Mouse (Mus musculus): ENCODE data around the gene Irgq.
A peak's percentile ranks its signal among the peaks of the same experiment; 100 is the strongest.
"Not testable (repeated sequence)": the region's sequence is repeated elsewhere in the genome, so short reads cannot be mapped to it uniquely, and the experiment has no call there.

The Irgq gene

DNA sequence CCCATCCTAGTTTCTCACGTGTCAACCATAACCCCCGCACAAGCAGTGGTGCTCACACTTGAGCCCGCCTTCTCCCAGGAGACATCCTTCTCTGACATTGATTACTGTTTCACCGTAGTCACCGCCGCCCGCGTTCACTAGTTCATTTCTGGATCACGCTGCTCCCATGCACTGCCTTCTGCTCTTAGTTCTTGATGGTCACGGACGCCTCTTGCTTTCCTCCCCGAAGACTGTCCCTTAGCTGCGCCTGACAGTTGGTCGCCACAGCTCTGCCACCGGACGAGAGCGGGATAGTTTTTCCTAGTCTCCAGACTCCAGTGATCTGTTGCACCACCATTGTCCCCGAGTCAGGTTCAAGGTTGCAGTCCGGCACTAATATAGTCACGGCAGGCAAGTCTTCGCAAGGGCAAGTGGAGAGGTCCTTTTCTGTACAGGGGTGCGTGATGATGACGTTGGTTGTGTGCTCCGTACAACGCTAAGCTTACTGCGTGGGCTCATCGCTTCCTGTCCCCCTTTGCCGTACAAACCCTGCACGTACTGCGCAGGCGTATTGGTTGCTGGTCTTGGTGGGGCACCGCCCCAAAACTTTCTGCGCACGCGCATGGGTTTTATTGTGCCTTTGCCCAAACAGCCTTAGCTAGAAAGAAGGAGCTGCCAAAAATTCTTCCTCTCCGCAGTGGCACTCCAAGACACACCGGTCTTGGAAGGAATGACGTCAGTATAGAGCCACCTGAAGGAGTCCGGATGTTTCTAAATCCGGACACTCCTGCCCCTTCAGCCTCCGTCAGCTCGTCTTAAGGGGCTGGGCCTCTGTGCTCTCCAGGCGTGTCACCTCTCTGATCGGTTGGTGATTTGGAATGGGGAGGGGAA is at the start of gene Irgq:
Irgq (plus strand) TSS at position 628 of the 870 bp plus-strand sequence.
- DNase-seq (ENCODE audit: low read depth, low spot score), result peak; percentile 100

GRCm38 (mm10) chr7:24480986-24481473 is 49.5 kb upstream of the Irgq start:
- no peak for DNase-seq (ENCODE audit: low read depth, low spot score)

- DNase-seq (ENCODE audit: low read depth, low spot score), result no peak
Observed at GRCm38 (mm10) chr7:24481474-24482207, 48.8 kb upstream of the Irgq start, which contains the start of gene Cadm4. TSS of gene Cadm4 (plus strand) at chr7:24482023.

DNA sequence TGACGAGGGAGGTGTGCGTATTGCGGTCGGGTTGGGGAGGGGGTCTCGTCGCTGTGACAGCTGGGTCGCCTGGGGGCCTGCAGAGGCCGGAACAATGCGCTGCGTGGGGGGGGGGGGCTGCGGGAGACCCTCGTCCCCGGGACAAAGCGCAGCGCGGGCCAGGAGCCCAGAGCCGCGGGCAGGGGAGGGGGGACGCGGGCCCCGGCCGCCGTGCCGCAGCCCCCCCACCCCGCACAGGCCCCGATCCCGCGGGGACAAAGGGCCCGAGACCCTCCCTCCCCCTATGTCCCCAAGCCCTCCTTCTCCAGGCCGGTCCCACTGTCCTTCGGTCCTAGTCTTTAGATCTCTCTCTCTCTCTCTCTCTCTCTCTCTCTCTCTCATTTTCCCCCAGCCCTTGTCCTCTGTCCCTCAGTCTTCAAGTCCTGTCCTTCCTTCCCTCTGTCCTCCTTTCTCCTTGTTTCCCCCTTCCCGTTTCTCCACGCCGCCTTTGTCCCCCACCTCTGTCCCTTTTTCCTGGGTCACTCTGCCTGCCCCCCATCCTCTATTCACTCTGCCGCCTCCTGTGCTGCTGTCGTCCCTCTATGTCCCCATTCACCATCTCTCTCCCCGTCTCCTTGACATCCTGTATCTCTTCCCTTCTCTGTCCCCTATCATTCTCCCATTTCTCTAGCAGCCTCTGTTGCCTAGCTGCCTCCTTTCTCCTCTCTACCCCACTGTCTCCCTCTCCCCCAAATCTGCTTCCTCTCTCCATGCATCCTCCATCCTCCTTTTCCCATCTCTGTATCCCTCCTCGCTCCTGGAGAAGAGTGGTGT is 48.1 kb upstream of the Irgq start:
- DNase-seq (ENCODE audit: low read depth, low spot score), result no peak

DNA sequence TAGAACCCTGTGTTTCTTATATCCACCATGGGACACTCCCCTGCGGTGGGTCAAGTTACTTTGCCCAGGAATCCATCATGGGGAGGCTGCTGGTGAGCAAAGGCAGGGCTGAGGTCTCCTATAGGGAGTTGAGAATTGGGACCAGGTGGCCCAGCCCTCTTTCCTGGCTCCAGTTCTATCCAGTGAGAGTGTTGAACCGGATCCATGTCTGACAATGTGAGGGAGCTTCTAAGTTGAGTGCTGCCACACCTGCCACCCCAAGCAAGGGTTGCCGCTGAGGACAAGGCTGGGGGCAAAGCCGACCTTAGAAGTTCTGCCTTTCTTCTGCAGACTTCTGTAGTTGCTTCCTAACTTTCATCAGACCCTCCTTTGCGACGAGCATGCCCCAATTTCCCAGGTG is 47.2 kb upstream of the Irgq start:
- DNase-seq (ENCODE audit: low read depth, low spot score), result not testable (repeated sequence)

- no peak for DNase-seq (ENCODE audit: low read depth, low spot score)
Observed at GRCm38 (mm10) chr7:24485481-24485880, 45.0 kb upstream of the Irgq start.

GRCm38 (mm10) chr7:24486654-24487130 is 43.8 kb upstream of the Irgq start:
- DNase-seq (ENCODE audit: low read depth, low spot score), result no peak

DNA sequence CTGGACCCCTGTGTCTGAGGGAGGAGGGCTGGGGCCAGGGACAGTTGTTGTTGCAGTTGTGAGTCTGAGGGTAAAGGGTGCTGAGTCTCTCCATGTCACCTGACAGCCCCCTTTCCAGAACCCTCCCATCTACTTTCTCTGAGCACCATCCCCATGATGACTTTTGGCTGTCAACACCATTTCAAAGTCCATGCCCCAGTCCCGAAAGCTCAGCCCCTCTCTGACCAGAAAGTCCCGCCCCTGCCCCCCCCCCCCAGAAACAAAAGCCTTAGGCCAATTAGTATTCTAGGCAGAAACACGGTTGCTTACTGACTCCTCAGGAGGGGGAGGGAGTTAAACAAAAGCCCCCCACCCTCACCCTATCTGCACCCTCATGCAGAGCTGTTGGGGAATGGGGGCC is 43.1 kb upstream of the Irgq start:
- no peak for DNase-seq (ENCODE audit: low read depth, low spot score)

DNA sequence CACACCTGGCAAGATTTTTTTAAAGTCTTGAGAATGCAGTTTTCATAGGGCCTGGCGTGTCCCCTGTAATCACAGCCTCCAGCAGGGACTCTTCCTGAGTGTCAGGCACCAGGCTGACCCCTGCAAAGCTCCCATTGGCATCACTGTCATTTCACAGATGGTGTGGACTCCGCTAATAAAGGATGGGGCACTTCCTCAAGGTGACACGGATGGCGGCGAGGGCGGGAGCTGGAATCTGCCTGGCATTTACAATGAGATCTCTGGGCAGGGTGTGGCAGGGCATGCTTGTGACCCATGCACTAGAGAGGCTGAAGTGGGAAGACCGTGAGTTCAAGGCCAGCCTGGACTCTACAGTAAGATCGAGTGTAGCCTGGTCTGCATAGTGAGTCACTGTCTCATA is 42.2 kb upstream of the Irgq start:
- DNase-seq (ENCODE audit: low read depth, low spot score), result no peak

DNA sequence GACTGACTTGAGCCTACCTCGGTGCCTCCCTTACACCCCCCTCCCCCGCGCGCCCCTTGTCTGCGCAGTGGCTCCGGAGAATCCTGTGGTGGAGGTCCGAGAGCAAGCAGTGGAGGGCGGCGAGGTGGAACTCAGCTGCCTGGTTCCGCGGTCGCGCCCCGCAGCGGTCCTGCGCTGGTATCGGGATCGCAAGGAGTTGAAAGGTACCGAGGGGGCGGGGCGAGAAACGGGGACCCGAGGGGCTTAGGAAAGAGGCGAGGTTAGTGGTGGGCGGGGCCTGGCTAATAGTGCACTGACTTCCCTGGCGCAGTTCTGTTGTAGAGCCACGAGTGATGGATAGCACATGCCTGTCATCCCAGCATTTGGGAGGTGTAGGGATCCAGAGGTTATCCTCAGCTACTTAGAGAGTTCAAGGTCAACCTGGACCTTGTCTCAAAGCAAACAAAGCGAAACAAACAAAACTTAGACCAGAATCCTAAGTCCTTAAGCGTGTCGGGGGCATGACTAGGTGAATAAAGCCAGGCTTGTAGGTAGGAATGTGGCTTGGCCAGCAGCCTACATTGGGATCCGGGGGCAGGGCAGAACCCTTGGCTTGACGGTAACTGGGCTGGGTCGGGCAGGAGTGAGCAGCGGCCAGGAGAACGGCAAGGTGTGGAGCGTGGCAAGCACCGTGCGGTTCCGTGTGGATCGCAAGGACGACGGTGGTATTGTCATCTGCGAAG is 30.5 kb upstream of the Irgq start:
- no peak for DNase-seq (ENCODE audit: low read depth, low spot score)

DNA sequence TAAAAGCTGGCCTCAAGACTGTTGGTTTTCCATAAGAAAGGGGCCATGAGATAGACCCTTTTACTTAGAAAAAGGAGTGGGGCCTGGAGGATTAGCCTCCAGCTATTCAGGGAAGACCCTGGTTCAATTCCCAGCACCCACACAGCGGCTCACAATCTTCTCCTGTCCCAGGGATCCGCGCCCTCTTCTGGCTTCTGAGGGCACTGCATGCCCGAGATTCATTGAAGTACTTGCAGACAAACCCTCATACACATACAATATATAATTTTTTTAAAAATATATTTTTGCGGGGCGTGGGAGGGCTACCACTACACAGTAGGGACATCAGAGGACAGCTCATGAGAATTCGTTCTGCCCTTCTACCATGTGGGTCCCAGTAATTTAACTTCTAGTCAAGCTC is 29.6 kb upstream of the Irgq start:
- DNase-seq (ENCODE audit: low read depth, low spot score), result no peak

DNA sequence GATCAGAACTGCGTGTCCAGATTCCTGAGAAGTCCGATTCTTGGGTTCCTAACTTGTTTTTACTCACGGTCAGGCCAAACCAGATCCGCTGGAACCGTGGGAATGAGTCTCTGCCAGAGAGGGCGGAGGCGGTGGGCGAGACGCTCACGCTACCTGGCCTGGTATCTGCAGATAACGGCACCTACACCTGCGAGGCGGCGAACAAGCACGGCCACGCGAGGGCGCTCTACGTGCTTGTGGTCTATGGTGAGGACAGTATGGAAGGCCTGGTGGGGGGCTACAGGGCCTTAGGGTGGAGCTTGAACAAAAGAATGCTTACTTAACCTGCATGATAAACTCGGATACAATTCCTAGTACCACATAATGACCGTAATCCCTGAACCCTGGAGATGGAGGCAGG is 29.0 kb upstream of the Irgq start:
- no peak for DNase-seq (ENCODE audit: low read depth, low spot score)

- no peak for DNase-seq (ENCODE audit: low read depth, low spot score)
Observed at GRCm38 (mm10) chr7:24504004-24504403, 26.5 kb upstream of the Irgq start.

DNA sequence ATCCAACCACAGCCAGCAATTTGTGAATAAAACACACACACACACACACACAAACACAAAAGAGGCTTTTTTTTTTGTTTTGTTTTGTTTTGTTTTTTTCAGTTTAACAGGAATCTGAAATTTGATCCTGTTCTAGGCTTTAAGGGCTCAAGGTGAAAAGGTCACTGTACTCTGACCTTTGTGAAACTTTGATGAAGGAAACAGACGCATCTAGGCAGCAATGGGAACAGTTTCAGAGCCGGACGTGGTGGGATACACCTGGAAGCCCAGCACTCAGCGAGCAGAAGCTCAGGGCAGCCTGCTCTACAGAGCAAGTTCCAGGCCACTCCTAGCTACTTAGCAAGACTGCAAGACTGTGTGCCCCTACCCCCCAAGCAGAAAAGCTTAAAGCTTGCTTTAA is 25.6 kb upstream of the Irgq start:
- no peak for DNase-seq (ENCODE audit: low read depth, low spot score)

DNA sequence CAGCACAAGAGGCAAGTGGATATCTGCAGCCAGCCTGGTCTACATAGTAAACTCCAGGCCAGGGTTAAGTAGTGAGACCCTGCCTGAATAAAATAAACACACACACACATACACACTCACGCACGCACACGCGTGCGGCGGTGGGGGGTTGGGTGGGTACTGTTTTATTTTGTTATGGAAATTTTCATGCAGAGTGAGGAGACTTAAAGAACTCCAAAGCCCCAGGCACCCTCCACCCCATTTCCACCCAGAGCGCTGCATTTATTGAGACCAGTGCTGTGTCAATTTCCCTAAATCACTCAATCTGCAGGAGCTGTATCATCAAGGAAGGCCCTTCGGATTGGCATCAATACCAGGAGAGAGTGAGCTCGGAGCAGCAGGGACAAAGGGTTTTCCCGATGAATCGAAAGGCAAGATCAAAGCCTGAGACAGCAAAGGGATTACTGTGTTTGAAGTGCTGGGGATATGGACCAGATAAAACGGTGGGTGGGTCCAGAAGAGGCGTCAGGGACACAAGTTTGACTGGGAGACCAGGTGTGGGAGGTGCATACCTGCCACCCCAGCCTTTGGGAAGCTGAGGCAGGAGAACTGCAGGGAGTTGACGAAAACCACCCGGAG is 24.9 kb upstream of the Irgq start:
- no peak for DNase-seq (ENCODE audit: low read depth, low spot score)

DNA sequence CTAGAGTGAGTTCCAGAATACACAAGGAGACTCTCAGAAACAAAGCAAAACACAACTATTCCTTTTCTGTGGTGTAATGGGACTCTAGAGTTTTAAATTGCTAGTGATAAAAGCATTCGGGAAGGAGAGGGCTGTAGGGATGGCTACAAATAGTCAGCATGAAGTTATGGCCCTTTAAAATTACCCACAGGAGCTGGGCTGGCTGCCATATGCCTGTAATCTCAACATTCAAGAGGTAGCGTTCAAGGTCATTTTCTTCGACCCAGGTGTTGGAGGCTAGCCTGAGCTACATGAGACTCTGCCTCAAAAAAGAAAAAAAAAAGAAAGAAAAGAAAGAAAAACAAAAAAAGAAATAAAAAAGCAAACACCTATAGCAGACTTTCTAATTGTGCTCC is 24.4 kb upstream of the Irgq start:
- DNase-seq (ENCODE audit: low read depth, low spot score), result no peak

DNA sequence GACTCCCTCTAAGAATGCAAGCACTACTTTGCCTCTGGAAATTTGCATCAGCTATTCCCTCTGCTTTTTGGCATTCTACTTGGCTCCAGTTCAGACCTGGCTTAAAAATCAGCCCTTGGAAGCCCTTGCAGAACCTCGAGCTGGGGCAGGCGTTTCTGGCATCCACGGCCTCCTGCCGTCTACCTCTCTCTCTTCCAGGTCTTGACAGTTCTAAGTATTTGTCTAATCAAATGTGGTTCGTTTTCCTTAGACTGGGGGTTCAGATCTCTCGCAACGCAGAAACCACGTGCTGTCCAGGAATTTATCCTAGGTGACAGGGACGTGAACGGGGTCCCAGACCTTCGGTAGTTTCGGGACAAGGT is 24.0 kb upstream of the Irgq start:
- DNase-seq (ENCODE audit: low read depth, low spot score), result peak; percentile 35

DNA sequence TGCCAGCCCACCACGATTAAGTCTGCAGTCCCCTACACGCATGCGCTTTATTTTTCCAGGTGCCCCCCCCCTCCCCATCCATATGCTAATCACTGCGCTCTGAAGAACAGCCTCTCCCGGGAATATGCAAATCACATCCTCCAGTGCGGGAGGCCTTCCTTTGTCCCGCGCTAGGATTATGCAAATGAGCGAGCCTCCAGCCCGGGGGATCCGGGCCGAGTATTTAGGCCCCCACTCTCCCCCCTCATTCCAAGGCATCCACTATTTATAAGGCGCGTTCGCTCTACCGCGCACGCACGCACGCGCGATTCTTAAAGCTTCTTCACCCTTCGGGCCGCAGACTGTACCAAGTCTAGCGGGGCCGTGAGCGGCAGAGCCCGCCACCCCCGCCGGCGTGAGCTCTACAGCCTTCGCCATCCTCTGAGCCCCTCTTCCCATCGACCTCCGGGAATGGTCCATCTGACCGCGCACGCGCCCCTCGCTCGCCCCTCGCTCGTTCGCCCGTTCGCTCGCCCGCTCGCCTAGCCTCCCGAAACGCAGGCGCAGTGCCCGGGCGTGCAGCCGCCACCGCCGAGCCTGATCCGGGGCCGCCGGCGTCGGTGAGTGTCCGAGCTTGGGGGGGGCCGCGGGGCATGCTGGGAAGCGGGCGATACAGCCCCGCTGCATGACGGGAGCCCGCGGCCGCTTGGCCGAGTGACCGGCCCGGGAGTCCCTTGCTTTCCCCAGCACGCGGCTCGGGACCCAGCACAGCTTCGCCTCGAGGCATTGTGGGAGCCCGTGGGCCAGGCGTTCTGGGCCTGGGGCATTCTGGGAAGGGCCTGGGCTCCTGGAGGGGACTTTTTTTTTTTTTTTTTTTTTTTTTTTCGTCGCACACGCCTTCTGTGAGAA is 23.4 kb upstream of the Irgq start, which contains the start of gene Zfp428:
Zfp428 (plus strand) TSS at position 169 of the 888 bp plus-strand sequence.
- peak; percentile 86 for DNase-seq (ENCODE audit: low read depth, low spot score)

DNA sequence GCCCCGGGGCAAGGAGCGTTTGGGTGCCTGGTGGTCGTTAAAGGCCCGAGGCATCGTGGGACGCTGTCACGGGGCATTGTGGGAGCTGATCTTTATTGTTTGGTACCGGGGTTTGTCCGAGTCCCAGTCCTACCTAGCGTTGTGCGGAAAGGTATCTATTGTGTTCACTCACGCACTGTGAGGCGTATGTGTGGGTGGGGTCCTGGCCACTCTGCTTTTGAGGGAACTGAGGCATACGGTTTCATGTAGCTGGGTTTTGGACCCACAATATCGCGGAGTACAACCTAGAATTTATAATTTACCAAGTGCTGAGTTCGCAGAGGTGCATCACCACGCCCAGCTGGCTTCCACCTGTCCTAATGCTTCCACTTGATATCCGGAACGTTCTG is 22.8 kb upstream of the Irgq start:
- DNase-seq (ENCODE audit: low read depth, low spot score), result no peak

- no peak for DNase-seq (ENCODE audit: low read depth, low spot score)
Observed at GRCm38 (mm10) chr7:24512355-24512754, 18.1 kb upstream of the Irgq start, which contains the start of gene AC161166.1. TSS of gene AC161166.1 (minus strand) at chr7:24512455.

All from skeletal muscle tissue, adult 2 months (tissue).